Mouse (Mus musculus) kidney, adult 8-10 months (tissue): Measurements from ENCODE around the gene Slc5a10.

ENCODE experiments used
- DNase-seq, 2 experiments: peaks; one replicate each; pipeline ENCODE4 v3.0.0; 2022

The Slc5a10 gene

DNA sequence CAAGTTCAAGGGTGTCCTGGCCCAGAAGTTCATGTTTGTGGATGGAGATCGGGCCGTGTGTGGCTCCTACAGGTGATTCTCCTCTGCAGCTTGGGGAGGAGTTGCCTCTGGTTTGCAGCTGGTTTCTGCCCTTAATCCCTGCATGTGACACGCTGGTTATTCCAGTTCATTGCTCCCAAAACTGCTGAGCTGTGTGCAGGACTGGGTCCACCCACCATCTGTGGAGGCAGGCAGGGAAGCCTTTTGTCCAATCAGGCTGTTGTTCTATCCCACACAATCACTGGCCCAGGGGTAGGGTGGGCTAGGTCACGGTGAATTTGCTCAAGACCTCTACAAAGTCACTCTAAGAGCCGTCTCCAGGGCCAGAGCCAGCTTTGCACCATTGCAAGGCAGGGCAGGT lies 18.9 kb downstream of the Slc5a10 start:
- peak; percentile 82 to 87 for DNase-seq

DNA sequence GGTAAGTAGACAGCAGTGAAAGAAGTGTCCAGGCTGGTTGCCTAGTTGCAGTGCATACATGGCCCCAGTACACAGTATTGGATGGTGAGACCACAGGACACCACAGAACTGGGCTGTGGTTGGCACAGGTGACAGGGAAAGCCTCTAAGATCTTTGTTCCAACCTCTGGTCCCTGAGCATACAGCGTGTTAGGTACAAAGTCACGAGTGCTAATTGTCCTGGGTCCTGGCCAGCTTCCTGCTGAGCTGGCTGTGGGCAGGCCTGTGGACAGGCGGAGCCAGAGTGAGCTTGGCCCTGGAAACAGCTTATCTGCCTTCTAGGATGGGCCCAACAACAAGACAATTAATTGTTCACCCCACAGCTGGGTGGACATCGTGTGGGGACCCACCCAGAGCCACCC lies 20.7 kb downstream of the Slc5a10 start:
- DNase-seq = peak; percentile 93 to 94

DNA sequence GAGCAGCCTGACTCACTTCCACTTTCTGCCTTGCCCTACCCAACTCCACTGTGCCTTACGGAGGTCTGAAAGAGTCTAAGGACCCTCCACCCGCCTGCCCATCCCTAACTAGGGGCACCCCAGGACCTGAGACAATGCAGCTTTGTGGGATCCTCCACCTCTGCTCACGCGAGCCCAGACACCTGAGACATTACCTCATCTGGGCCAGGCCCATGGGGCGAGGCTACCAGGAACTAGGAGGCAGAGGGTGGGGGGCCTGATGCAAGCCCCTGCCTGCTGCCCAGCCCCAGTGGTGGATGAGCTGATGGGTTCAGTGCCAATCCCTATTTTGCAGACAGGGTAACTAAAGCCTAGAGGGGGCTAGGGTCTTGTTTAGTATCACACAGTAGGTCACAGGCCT lies 21.2 kb downstream of the Slc5a10 start:
- no peak for DNase-seq

DNA sequence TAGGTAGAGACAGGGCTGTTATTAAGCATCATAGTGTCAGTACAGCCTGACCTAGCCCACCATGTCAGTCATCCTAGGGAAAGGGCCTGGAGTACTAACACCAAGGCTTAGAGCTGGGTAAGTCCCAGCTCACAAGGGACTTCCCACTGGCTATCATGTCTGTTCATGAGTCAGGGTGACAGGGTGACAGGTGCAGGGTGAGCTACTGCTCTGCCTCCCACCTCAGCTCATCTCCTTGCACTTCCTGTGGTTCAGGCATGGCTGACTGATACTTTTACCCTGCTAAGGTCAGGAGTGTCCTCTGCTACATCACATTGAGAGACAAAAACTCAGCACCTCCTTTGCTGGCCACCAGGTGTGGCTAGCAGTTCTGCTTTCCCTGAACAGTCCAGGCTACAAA lies 21.8 kb downstream of the Slc5a10 start:
- no peak for DNase-seq

GRCm38 (mm10) chr11:61692996-61693395 lies 27.6 kb downstream of the Slc5a10 start:
- DNase-seq = no peak

GRCm38 (mm10) chr11:61687595-61687994 lies 33.0 kb downstream of the Slc5a10 start:
- DNase-seq = no peak

- DNase-seq = no peak
Observed at GRCm38 (mm10) chr11:61686906-61687453, 33.6 kb downstream of the Slc5a10 start.

DNA sequence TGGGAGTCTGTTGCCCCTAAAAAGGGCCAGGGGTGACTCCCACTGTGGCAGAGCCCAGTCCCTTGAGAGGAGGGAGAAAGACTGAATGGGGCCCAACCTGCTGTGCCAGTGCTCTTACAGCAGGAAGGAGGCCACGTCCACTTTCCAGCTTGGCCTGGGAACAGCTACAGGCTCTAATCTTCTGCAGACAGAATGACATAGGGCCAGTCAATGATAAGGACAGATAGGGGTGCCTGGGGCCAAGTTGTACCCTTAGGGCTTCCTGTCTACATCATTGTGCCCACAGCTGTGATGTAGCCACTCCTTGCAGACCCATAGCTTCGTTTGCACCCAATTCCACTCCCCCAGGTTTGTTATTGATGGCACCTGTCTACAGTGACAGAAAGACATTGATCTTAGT lies 34.5 kb downstream of the Slc5a10 start:
- no peak for DNase-seq

DNA sequence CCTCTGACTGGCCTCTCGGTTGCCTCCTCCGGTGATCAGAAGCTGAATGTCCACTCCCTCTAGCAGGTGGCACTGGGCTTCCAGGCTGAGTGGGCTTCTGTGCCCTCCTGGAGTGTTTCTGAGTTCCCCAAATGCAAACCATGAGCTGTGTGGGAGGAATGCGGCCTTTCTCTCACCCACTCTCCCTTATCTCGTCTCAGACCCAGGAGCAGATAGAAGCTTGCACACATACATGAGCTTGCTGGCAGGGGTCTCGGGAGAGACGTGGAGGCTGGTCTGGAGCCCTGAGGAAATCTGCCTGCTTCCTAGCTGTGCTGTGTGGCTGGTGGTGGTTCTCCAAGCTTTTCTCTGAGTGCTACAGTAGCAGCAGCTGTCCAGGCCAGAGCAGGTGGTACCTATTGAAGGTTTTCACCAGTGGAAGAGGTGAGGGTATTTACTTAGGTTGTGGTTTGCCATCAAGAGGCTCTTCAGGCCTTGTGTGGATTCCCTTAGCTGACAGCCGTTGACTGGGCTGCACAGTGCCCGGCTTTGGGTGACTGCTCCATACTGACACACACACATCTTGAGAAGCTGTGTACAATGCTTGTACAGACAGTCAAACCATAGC lies 35.4 kb downstream of the Slc5a10 start:
- DNase-seq = no peak

GRCm38 (mm10) chr11:61683907-61684731 lies 36.5 kb downstream of the Slc5a10 start, which contains the start of gene Fam83g:
Fam83g (plus strand) TSS chr11:61684091.
- peak; percentile 67 to 85 for DNase-seq

GRCm38 (mm10) chr11:61679091-61679866 lies 41.3 kb downstream of the Slc5a10 start:
- DNase-seq = no peak

GRCm38 (mm10) chr11:61677709-61678108 lies 42.9 kb downstream of the Slc5a10 start:
- DNase-seq = no peak

- DNase-seq = no peak
Observed at GRCm38 (mm10) chr11:61676216-61676854, 44.3 kb downstream of the Slc5a10 start.

- no peak for DNase-seq
Observed at GRCm38 (mm10) chr11:61675332-61675731, 45.3 kb downstream of the Slc5a10 start.

DNA sequence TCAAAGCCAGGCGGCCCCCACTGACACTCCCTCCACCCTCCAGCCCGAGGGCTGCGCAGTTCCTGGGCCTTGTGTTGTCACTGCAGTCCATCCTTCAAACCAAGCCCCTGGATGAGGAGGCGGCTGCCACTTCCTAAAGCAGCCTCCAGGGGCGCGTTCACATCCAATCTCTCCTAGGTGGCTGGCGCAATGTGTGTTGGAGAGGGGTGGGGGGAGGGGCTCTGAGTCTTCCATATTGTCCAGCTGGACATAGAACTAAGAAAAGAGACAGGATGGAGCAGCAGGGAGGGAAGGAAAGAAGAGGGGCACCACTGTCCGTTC lies 45.8 kb downstream of the Slc5a10 start:
- DNase-seq = no peak

DNA sequence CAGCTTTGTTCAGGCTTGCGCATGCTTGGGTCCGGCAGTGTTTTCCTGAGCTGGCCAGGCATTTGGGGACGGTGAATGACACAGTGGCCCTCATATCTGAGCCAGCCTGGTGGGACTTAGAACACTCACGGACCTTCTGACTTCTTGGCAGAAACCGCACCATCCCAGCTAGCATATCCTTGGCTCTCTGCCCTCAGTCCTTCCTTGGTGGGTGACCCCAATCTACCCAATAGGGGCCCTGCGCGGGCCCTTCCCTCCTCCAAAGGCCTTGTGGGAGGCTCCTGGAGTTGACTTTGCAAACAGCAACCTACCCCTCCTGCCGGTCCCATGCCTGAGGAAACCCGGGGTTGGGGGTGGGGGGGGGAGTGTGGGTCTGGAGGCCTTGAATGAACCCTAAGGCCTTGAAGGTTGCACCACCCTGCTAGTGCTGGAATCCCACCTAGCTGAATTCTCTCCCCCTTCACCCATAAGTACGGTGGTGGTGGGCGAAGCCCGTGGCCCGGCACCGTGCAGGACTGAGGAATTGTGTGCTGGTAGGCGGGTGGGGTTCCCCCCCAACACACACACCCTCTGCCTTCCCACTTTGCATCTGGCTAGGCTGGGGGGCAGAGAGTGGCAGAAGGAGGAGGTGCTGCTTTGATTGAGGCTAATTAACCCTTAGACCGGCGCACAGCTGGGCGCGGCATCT lies 46.3 kb downstream of the Slc5a10 start:
- no peak for DNase-seq

DNA sequence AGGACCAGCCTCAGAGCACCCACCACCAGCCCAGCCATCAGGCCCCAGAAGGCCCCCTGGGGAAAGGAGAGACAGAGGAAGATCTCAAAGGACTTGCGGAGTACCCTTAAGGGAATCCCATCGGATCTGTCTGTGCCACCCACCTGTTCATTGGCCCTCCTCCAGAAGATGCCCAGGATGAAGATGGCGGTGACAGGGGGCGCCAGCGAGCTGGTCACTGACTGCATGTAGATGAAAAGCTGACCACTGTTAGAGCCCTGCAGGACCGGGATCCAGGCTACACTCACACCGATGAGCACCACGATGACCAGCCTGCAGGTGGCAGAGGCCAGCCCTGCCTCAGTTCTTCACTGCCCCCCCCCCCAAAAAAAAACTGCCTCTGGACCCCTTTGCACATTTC lies 46.9 kb downstream of the Slc5a10 start:
- DNase-seq = peak in 1 of 2 experiments; percentile 70

DNA sequence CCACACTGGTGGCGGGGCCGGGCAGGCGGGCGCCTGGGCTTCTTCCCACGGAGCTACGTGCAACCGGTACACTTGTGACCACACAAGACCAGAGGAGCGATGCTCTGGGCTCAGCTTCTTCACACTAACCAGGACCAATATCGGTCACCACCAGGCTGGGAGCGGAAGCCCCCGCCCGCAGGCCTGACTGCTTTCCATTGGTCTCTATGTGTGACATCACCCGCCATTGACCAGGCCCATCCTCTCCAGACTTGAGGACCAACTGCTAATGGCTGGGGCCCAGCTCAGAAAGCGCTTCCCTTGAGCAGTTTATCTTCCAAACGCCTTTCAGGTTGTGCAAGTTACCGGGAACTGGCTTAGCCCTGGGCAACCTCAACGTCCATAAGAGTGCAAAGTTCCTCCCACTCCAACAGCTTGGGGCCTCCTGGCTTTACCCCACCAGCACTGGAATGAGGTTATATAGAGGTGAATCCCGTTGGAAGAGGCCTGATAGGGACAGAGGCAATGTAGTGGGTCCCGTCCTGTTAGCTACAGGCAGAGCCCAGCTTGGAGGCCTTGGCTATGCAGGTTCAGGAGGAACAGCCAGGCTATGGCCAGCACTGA lies 48.7 kb downstream of the Slc5a10 start:
- no peak for DNase-seq

- no peak for DNase-seq
Observed at GRCm38 (mm10) chr11:61669492-61670490, 50.8 kb downstream of the Slc5a10 start.

GRCm38 (mm10) chr11:61667782-61668181 lies 52.8 kb downstream of the Slc5a10 start:
- no peak for DNase-seq

DNA sequence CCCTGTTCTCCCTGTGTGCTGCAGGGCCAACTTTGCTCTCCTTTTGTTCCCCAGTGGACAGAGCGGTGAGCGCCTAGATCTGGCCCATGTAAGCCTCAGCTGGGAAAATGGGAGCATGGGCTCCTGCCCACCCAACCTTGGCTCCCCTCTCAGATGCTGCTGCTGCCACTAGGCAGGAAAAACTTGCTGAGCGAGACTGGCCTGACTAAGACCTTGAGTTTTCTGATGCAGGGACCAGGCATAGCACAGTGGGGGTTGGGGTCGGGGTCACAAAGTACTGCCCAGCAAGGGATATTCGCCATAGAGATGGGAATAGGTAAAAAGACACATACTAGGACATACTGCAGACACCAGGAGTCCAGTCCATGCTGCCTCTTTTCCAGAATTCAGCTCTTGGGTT lies 53.4 kb downstream of the Slc5a10 start:
- no peak for DNase-seq
